Mouse (Mus musculus) ES-Bruce4 (cell line): ENCODE results near the gene Ak7.

Source experiments
- CTCF ChIP-seq: IDR thresholded peaks from one replicate; pipeline ENCODE4 v1.8.1; 2011; ENCODE audit warnings: low read depth, low read length
- EP300 ChIP-seq: IDR thresholded peaks from 2 replicates; pipeline ENCODE4 v1.6.1; 2011; ENCODE audit warnings: low read depth, low read length; ENCODE audit not compliant: insufficient read depth

- TF ChIP-seq CTCF (no peak), EP300 (no peak)
Observed at GRCm38 (mm10) chr12:105748114-105748513, 42.3 kb downstream of the Ak7 start.
